Mouse (Mus musculus): ENCODE results near the gene Parp9. TPM values are rescaled to one million over a fixed set of nuclear protein-coding genes. Genes with fewer than 3 reads are reported as not detected.
"Not testable (repeated sequence)": the region's sequence is repeated elsewhere in the genome, so short reads cannot be mapped to it uniquely, and the experiment has no call there.

The Parp9 gene
- total RNA-seq, 2 experiments from 2014 or later = 1.9 to 2.3 TPM

DNA sequence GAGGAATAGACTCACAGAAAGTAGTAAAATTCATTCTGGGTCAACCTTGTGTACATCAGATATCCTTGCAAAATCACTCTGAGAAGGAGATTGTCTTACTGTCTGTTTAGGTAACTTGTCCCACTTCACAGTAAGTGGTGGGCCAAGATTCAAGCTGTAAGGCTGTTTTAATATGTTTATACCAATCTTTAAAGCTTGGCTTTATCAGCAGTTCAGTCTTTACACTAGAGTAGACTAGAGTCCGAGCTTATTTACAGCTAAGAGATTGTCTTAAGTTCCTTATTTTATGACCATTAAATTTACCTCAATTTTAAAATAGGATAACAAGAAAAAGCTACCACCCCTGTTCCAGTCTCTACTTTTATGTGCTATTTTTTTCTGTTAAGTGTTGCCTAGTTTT is 49.7 kb downstream of the Parp9 start:
- no peak for DNase-seq (ENCODE audit: low spot score in 2 of 2)

GRCm38 (mm10) chr16:35992391-35992790 is 54.1 kb downstream of the Parp9 start:
- DNase-seq (ENCODE audit: low spot score in 2 of 2) = no peak

GRCm38 (mm10) chr16:35993316-35993715 is 55.0 kb downstream of the Parp9 start:
- no peak for DNase-seq (ENCODE audit: low spot score in 2 of 2)

DNA sequence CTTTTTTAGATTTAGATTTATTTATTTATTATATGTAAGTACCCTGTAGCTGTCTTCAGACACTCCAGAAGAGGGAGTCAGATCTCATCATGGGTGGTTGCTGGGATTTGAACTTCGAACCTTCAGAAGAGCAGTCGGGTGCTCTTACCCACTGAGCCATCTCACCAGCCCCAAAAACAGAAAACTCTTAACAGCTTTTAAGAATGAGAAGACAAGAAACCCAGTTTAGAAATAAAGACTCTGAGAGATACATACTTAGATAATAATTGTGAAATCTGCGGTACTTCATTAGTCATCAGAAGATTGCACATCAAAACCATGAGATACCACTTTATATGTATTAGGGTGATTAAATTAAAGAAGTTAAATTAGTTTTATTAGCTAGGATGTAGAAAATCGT is 60.6 kb downstream of the Parp9 start:
- DNase-seq (ENCODE audit: low spot score in 2 of 2) = not testable (repeated sequence)

- no peak for DNase-seq (ENCODE audit: low spot score in 2 of 2)
Observed at GRCm38 (mm10) chr16:36008396-36008795, 70.1 kb downstream of the Parp9 start.

DNA sequence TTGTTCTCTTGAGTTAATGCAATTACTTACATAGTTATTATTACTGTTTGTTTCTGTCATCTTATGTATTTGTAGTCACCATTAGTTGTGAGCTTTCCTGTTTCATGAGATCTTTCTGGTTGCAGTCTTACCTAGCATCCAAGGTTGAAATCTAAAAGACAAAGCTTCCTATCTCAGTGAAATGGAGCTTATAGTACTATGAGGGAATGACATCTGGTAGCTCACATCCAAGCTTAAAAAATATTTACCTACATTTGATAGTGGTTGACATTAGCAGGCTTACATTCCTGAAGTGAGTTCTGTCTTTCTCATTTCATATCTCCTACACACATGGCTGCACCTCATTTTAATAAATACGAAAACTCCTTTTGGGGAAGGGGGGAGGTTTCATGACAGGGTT is 78.1 kb downstream of the Parp9 start:
- no peak for DNase-seq (ENCODE audit: low spot score in 2 of 2)

Other genes starting within 250 kb of the Parp9 start
- 10 to 100 TPM; 89.2 to 93.1 TPM for gene Dirc2, start 169.1 kb upstream of the Parp9 start, total RNA-seq (2021)
- 1 to 10 TPM; 6.8 TPM for gene Hspbap1, start 168.1 kb upstream of the Parp9 start, total RNA-seq (2021)
- gene Parp14, start 66.9 kb upstream of the Parp9 start, total RNA-seq (2021) = 1 to 10 TPM in 1 of 2 experiments, under 1 TPM in 1; 0.87 to 1.4 TPM
- gene Dtx3l, start 681 bp downstream of the Parp9 start, total RNA-seq (2021) = 1 to 10 TPM; 2.9 to 3.3 TPM
- gene Kpna1, start 40.3 kb downstream of the Parp9 start, total RNA-seq (2021) = 100 to 1,000 TPM in 1 of 2 experiments, 10 to 100 TPM in 1; 96.2 to 102 TPM
- gene Wdr5b, start 102.7 kb downstream of the Parp9 start, total RNA-seq (2021) = 1 to 10 TPM; 4.5 to 5.8 TPM
- 10 to 100 TPM; 95.2 to 95.4 TPM for gene Fam162a, start 133.1 kb downstream of the Parp9 start, total RNA-seq (2021)
- gene Ccdc58, start 133.2 kb downstream of the Parp9 start, total RNA-seq (2021) = 10 to 100 TPM; 21.5 to 22.1 TPM
- not detected for gene Csta1, start 192.8 kb downstream of the Parp9 start, total RNA-seq (2021)
- gene Stfa2l1, start 218.3 kb downstream of the Parp9 start, total RNA-seq (2021) = 1 to 10 TPM in 1 of 2 experiments, not detected in 1; 2.8 TPM
- 1 to 10 TPM in 1 of 2 experiments, not detected in 1; 3.2 TPM for gene Gm5483, start 245.7 kb downstream of the Parp9 start, total RNA-seq (2021)

All from layer of hippocampus, postnatal 10 days (tissue).